Mouse (Mus musculus) CH12.LX (cell line): Measurements from ENCODE around the gene Spag6l. TPM values are rescaled to one million over a fixed set of nuclear protein-coding genes. Genes with fewer than 3 reads are reported as not detected.

Source experiments
- DNase-seq: peaks from one replicate; pipeline ENCODE4 v3.0.0-alpha.2; 2013; ENCODE audit errors: extremely low read depth
- H3K27ac ChIP-seq: 2 replicates; pipeline ENCODE4 v1.5.1; 2012; ENCODE audit warnings: low read depth, mild to moderate bottlenecking, control low read depth, moderate library complexity; ENCODE audit not compliant: insufficient read depth
- H3K27me3 ChIP-seq: replicated peaks from 2 replicates; pipeline ENCODE3; 2012; ENCODE audit warnings: inconsistent platforms
- H3K36me3 ChIP-seq, 2 experiments: replicated peaks in 1 of 2; 2 replicates each; pipeline versions ENCODE3 to v1.6.1; 2012; ENCODE audit warnings: inconsistent platforms in 1 of 2, low read length in 1 of 2, mild to moderate bottlenecking in 1 of 2, mixed read lengths in 1 of 2, moderate library complexity in 1 of 2; ENCODE audit not compliant: control insufficient read depth in 1 of 2, insufficient read depth in 1 of 2
- H3K4me1 ChIP-seq, 2 experiments: 2 replicates each; pipeline ENCODE4 v1.6.1; 2012; ENCODE audit warnings: inconsistent platforms in 1 of 2, moderate library complexity in 1 of 2; ENCODE audit not compliant: insufficient read depth in 2 of 2, control insufficient read depth in 1 of 2
- H3K4me2 ChIP-seq: 2 replicates; pipeline ENCODE4 v1.6.1; 2012; ENCODE audit warnings: low read depth, mild to moderate bottlenecking, control low read depth; ENCODE audit not compliant: poor library complexity, insufficient read depth, severe bottlenecking
- H3K4me3 ChIP-seq, 3 experiments: fragments of 150-350 bp in 1 of 3; sonication (generic) in 1 of 3; replicated peaks in 1 of 3; 2 replicates each; pipeline versions ENCODE3 to v1.5.1; 2011 to 2012; ENCODE audit warnings: low read depth in 2 of 3, low read length in 2 of 3, mild to moderate bottlenecking in 2 of 3, moderate library complexity in 2 of 3, control low read depth in 1 of 3, improper control_type of control experiment in 1 of 3, inconsistent platforms in 1 of 3, mixed read lengths in 1 of 3; ENCODE audit not compliant: poor library complexity in 1 of 3
- H3K79me2 ChIP-seq: replicated peaks from 2 replicates; pipeline ENCODE4 v1.6.1; 2012; ENCODE audit warnings: mild to moderate bottlenecking, moderate library complexity; ENCODE audit not compliant: control insufficient read depth, poor library complexity, insufficient read depth, severe bottlenecking; ENCODE audit errors: extremely low read depth
- H3K9ac ChIP-seq: 2 replicates; pipeline ENCODE4 v1.6.1; 2012; ENCODE audit warnings: low read depth, mild to moderate bottlenecking, control low read depth, moderate library complexity; ENCODE audit not compliant: insufficient read depth
- H3K9me3 ChIP-seq: replicated peaks from 2 replicates; pipeline ENCODE3; 2012; ENCODE audit warnings: low read length, inconsistent platforms, mixed read lengths
- BHLHE40 ChIP-seq: IDR thresholded peaks from 2 replicates; pipeline ENCODE4 v1.6.1; 2011; ENCODE audit warnings: mild to moderate bottlenecking, low read depth, low read length, improper control_type of control experiment
- CTCF ChIP-seq, 2 experiments: IDR thresholded peaks in 1 of 2; conservative IDR thresholded peaks in 1 of 2; 2 replicates each; pipeline ENCODE4 v1.5.1; 2011 to 2012; ENCODE audit warnings: low read depth in 2 of 2, low read length in 2 of 2, improper control_type of control experiment in 1 of 2, inconsistent platforms in 1 of 2, mild to moderate bottlenecking in 1 of 2, moderate library complexity in 1 of 2
- ELF1 ChIP-seq: IDR thresholded peaks from 2 replicates; pipeline ENCODE4 v1.6.1; 2014; ENCODE audit warnings: low read depth, mild to moderate bottlenecking, inconsistent platforms, low read length, improper control_type of control experiment
- EP300 ChIP-seq: IDR thresholded peaks from 2 replicates; pipeline ENCODE4 v1.6.1; 2011; ENCODE audit warnings: low read length, improper control_type of control experiment
- GABPA ChIP-seq: IDR thresholded peaks from 2 replicates; pipeline ENCODE4 v1.6.1; 2012; ENCODE audit warnings: low read depth, low read length, improper control_type of control experiment, inconsistent platforms; ENCODE audit not compliant: insufficient replicate concordance
- HCFC1 ChIP-seq: IDR thresholded peaks from 2 replicates; pipeline ENCODE4 v1.6.1; 2012; ENCODE audit warnings: low read depth, mild to moderate bottlenecking, inconsistent platforms, low read length, improper control_type of control experiment
- IRF4 ChIP-seq: IDR thresholded peaks from 2 replicates; pipeline ENCODE4 v1.6.1; 2014; ENCODE audit warnings: low read depth, mild to moderate bottlenecking, inconsistent platforms, low read length, improper control_type of control experiment
- MAFK ChIP-seq: IDR thresholded peaks from 2 replicates; pipeline ENCODE4 v1.6.1; 2011; ENCODE audit warnings: low read length, improper control_type of control experiment; ENCODE audit not compliant: insufficient replicate concordance
- MEF2A ChIP-seq: IDR thresholded peaks from 2 replicates; pipeline ENCODE4 v1.6.1; 2014; ENCODE audit warnings: low read depth, mild to moderate bottlenecking, inconsistent platforms, low read length, improper control_type of control experiment, borderline replicate concordance
- MXI1 ChIP-seq: IDR thresholded peaks from 2 replicates; pipeline ENCODE4 v1.6.1; 2011; ENCODE audit warnings: mild to moderate bottlenecking, low read depth, low read length, improper control_type of control experiment
- MYC ChIP-seq: IDR thresholded peaks from 2 replicates; pipeline ENCODE4 v1.6.1; 2011; ENCODE audit warnings: low read depth, mild to moderate bottlenecking, improper control_type of control experiment, low read length
- RAD21 ChIP-seq: IDR thresholded peaks from 2 replicates; pipeline ENCODE4 v1.6.1; 2011; ENCODE audit warnings: low read depth, mild to moderate bottlenecking, low read length, improper control_type of control experiment, moderate library complexity
- RCOR1 ChIP-seq: conservative IDR thresholded peaks from 2 replicates; pipeline ENCODE4 v1.6.1; 2012; ENCODE audit warnings: low read depth, mild to moderate bottlenecking, inconsistent platforms, low read length, improper control_type of control experiment
- SIN3A ChIP-seq: IDR thresholded peaks from 2 replicates; pipeline ENCODE4 v1.6.1; 2012; ENCODE audit warnings: low read length, improper control_type of control experiment, inconsistent platforms
- SMC3 ChIP-seq: IDR thresholded peaks from 2 replicates; pipeline ENCODE4 v1.6.1; 2011; ENCODE audit warnings: low read depth, low read length, improper control_type of control experiment
- USF1 ChIP-seq: IDR thresholded peaks from 2 replicates; pipeline ENCODE4 v1.6.1; 2014; ENCODE audit warnings: low read depth, mild to moderate bottlenecking, inconsistent platforms, low read length, improper control_type of control experiment
- ZC3H11A ChIP-seq: IDR thresholded peaks from 2 replicates; pipeline ENCODE4 v1.6.1; 2012; ENCODE audit warnings: low read depth, mild to moderate bottlenecking, inconsistent platforms, low read length, improper control_type of control experiment
- ZMIZ1 ChIP-seq: IDR thresholded peaks from 2 replicates; pipeline ENCODE4 v1.6.1; 2012; ENCODE audit warnings: low read depth, mild to moderate bottlenecking, inconsistent platforms, low read length, improper control_type of control experiment
- ZNF384 ChIP-seq: IDR thresholded peaks from 2 replicates; pipeline ENCODE4 v1.6.1; 2012; ENCODE audit warnings: low read depth, low read length, improper control_type of control experiment, inconsistent platforms
- dilution Hi-C: fragments of 300-500 bp; cut with MboI; formaldehyde crosslinking; loops from 2 replicates; pipeline ENCODE4 v1.14.3; 2020; ENCODE audit warnings: low sequenced_read_pairs; ENCODE audit not compliant: extremely low pct_unique_long_range_greater_than_20kb, extremely low pct_ligation_motif_present
- in situ Hi-C: fragments of 300-500 bp; cut with MboI; formaldehyde crosslinking; loops from 3 replicates; pipeline ENCODE4 v1.14.3; 2019; ENCODE audit warnings: low sequenced_read_pairs, low pct_ligation_motif_present, low pct_unique_long_range_greater_than_20kb, mixed read lengths
- polyA plus RNA-seq: library from polyadenylated mRNA; unstranded; fragments of >175 nt; gene quantifications from 2 replicates; pipeline ENCODE4 v1.2.1, GENCODE M21; 2012; ENCODE audit warnings: low read depth; ENCODE audit not compliant: insufficient read length
- total RNA-seq, 2 experiments: library from RNA; depleted of rRNA; stranded (reverse); fragments of 300-350 nt in 1 of 2; fragments of >200 nt in 1 of 2; gene quantifications; 2 replicates each; pipeline ENCODE4 v1.2.3; 2012 to 2014

Spag6l gene
- total RNA-seq (2012; rRNA removed): not detected in 2 replicates
- total RNA-seq (2014; rRNA removed): not detected in 2 replicates
- not detected in 2 replicates for polyA plus RNA-seq

- Histone ChIP-seq H3K36me3 (no peaks in the 10 kb centered on the region), H3K27me3 (peaks cover 26% of the 10 kb centered on the region), H3K4me2 (peak within 1 kb of the TSS; percentile 88), H3K9me3 (no peaks in the 10 kb centered on the region), H3K9ac (no peak within 1 kb of the TSS), H3K4me1 (peaks cover 3 to 7% of the 10 kb centered on the region in 2 experiments; a peak in 2 of 4 replicates), H3K27ac (no peak within 1 kb of the TSS), H3K79me2 (no peaks in the 10 kb centered on the region), H3K4me3 (peak within 1 kb of the TSS in 2 of 3 experiments; percentile 15 to 61)
- dilution Hi-C loops (no loop called here), in situ Hi-C loops (no loop called here)
- no peak for TF ChIP-seq ZMIZ1
- no peak for TF ChIP-seq HCFC1
- TF ChIP-seq SMC3: peak; percentile 18; the same call in 1 of the 2 replicates
- no peak for TF ChIP-seq IRF4
- TF ChIP-seq ELF1: no peak
- no peak for TF ChIP-seq EP300
- no peak for TF ChIP-seq USF1
- peak; percentile 22 for TF ChIP-seq RAD21
- TF ChIP-seq MEF2A: no peak
- no peak for TF ChIP-seq MAFK
- no peak for TF ChIP-seq GABPA
- TF ChIP-seq ZC3H11A: no peak
- TF ChIP-seq MXI1: 0 out of 2 replicates have a peak, but pooled peaks have one; percentile 19
- TF ChIP-seq SIN3A: no peak
- no peak for TF ChIP-seq RCOR1
- TF ChIP-seq CTCF (conservative IDR thresholded peaks at IDR 0.05 in 1 of 2, IDR thresholded peaks at IDR 0.05 in 1 of 2; ENCODE audit: low read depth in 2 of 2, low read length in 2 of 2): peak in 1 of 2 experiments; percentile 49; a peak in 2 of 4 replicates
- DNase-seq: peak; percentile 31
These were observed at the start of gene Spag6l for GRCm38 (mm10) chr16:16828757-16829615. Gene Spag6l (minus strand): TSS chr16:16829456.

DNA sequence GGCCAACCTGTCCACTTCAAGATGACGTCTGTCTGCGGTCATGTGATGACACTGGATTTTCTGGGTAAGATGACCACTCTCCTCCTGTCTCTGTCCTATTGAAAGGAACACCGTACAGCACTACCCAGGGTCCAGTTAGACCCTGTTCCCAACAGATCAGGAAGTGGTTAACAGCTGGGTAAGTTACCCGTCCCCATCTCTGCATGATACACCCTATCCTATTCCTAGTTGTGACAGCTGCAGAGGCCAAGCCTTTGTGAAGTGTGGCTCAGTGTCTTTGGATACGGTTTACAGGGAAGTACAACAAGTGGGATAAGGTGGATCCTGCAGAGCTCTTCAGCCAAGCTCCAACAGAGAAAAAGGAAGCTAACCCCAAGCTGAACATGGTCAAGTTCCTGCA, 49.8 kb upstream of the Spag6l start:
- DNase-seq: no peak
- Histone ChIP-seq H3K4me3 (no peak overlapping the region), H3K27me3 (no peaks in the 10 kb centered on the region), H3K4me1 (no peaks in the 10 kb centered on the region), H3K36me3 (peaks cover 71 to 93% of the 10 kb centered on the region in 2 experiments), H3K9me3 (peaks cover 8% of the 10 kb centered on the region), H3K4me2 (no peak overlapping the region), H3K79me2 (no peaks in the 10 kb centered on the region; the same call in 1 of the 2 replicates), H3K9ac (no peak overlapping the region), H3K27ac (no peak overlapping the region)
- in situ Hi-C loops (no loop called here), dilution Hi-C loops (no loop called here)
- TF ChIP-seq ZNF384 (no peak), BHLHE40 (no peak), MYC (no peak)
